Mouse (Mus musculus) intestine, embryonic 16.5 days (tissue): ENCODE results near the gene Atrnl1. TPM values are rescaled to one million over a fixed set of nuclear protein-coding genes. Genes with fewer than 3 reads are reported as not detected.

Experiments used
- ATAC-seq: fragments of 200-750 bp; cut with Nextera tagmentation; 2 replicates; pipeline ENCODE4 v1.8.0; 2017; ENCODE audit warnings: moderate TSS enrichment, moderate library complexity
- H3K27ac ChIP-seq: fragments of 300-500 bp; sonication (generic); 2 replicates; pipeline ENCODE4 v1.5.1; 2014; ENCODE audit warnings: mild to moderate bottlenecking, low read length
- H3K27me3 ChIP-seq: fragments of 300-500 bp; sonication (generic); replicated peaks from 2 replicates; pipeline ENCODE4 v1.6.1; 2014; ENCODE audit warnings: low read length, control low read depth, mixed read lengths; ENCODE audit not compliant: control insufficient read depth, insufficient read depth
- H3K36me3 ChIP-seq: fragments of 300-500 bp; sonication (generic); 2 replicates; pipeline ENCODE4 v1.6.1; 2014; ENCODE audit warnings: low read length, control low read depth; ENCODE audit not compliant: control insufficient read depth, insufficient read depth
- H3K4me1 ChIP-seq: fragments of 300-500 bp; sonication (generic); 2 replicates; pipeline ENCODE4 v1.6.1; 2014; ENCODE audit warnings: low read length, control low read depth, mixed read lengths; ENCODE audit not compliant: control insufficient read depth, insufficient read depth
- H3K4me2 ChIP-seq: fragments of 300-500 bp; sonication (generic); 2 replicates; pipeline ENCODE4 v1.6.1; 2014; ENCODE audit warnings: low read depth, low read length, control low read depth
- H3K4me3 ChIP-seq: fragments of 300-500 bp; sonication (generic); 2 replicates; pipeline ENCODE4 v1.5.1; 2014; ENCODE audit warnings: mild to moderate bottlenecking, low read length
- H3K9ac ChIP-seq: fragments of 300-500 bp; sonication (generic); 2 replicates; pipeline ENCODE4 v1.6.1; 2014; ENCODE audit warnings: low read depth, low read length
- H3K9me3 ChIP-seq: fragments of 300-500 bp; sonication (generic); 2 replicates; pipeline ENCODE4 v1.6.1; 2016; ENCODE audit warnings: low read length, control low read depth; ENCODE audit not compliant: control insufficient read depth
- WGBS: fragments of 180-500 bp; shearing (Covaris S2); extraction: QIAGEN DNeasy Blood & Tissue Kit; methylation state at CpG from one replicate; pipeline ENCODE4 v1.1.7; 2014; 5-methylcytosine and 5-hydroxymethylcytosine counted together
- polyA plus RNA-seq: library from polyadenylated mRNA; unstranded; fragments of >200 nt; fragmentation: Nextera tagmentation; extraction: Ambion mirVana; gene quantifications from 2 replicates; pipeline ENCODE4 v1.2.1, GENCODE M21; 2015

Atrnl1 gene
- polyA plus RNA-seq, 1 experiment from 2014 or later = 2.8 TPM

- Histone ChIP-seq H3K4me2 (no peak overlapping the region), H3K4me1 (no peaks in the 10 kb centered on the region), H3K9me3 (no peaks in the 10 kb centered on the region), H3K36me3 (no peaks in the 10 kb centered on the region), H3K9ac (no peak overlapping the region), H3K27ac (no peak overlapping the region), H3K27me3 (no peaks in the 10 kb centered on the region), H3K4me3 (no peak overlapping the region)
- WGBS = 54% methylated on average over 4 of the region's 4 CpGs
- ATAC-seq = no peak
Measured at GRCm38 (mm10) chr19:57997961-57998360, 387.1 kb downstream of the Atrnl1 start.

GRCm38 (mm10) chr19:58011636-58012035 lies 400.8 kb downstream of the Atrnl1 start:
- Histone ChIP-seq H3K9me3 (no peaks in the 10 kb centered on the region), H3K4me1 (no peaks in the 10 kb centered on the region), H3K4me2 (no peak overlapping the region), H3K4me3 (no peak overlapping the region), H3K27ac (no peak overlapping the region), H3K27me3 (no peaks in the 10 kb centered on the region), H3K9ac (no peak overlapping the region), H3K36me3 (no peaks in the 10 kb centered on the region)
- 68% methylated on average over 1 of the region's 1 CpGs for WGBS
- ATAC-seq = no peak

GRCm38 (mm10) chr19:58015741-58016140 lies 404.9 kb downstream of the Atrnl1 start:
- no peak overlapping the region for H3K4me2 ChIP-seq
- H3K9ac ChIP-seq = no peak overlapping the region
- no peak overlapping the region for H3K27ac ChIP-seq
- no peaks in the 10 kb centered on the region for H3K4me1 ChIP-seq
- 92% methylated on average over 6 of the region's 6 CpGs for WGBS
- H3K27me3 ChIP-seq = no peaks in the 10 kb centered on the region
- no peak overlapping the region for H3K4me3 ChIP-seq
- no peaks in the 10 kb centered on the region for H3K36me3 ChIP-seq
- ATAC-seq = no peak
- H3K9me3 ChIP-seq = no peaks in the 10 kb centered on the region

- 86% methylated on average over 9 of the region's 9 CpGs for WGBS
- Histone ChIP-seq H3K9me3 (no peaks in the 10 kb centered on the region), H3K36me3 (no peaks in the 10 kb centered on the region), H3K27me3 (no peaks in the 10 kb centered on the region), H3K27ac (no peak overlapping the region), H3K4me2 (no peak overlapping the region), H3K9ac (no peak overlapping the region), H3K4me1 (no peaks in the 10 kb centered on the region), H3K4me3 (no peak overlapping the region)
- no peak for ATAC-seq
Measured at GRCm38 (mm10) chr19:58016561-58017453, 406.0 kb downstream of the Atrnl1 start.

- Histone ChIP-seq H3K9me3 (no peaks in the 10 kb centered on the region), H3K4me1 (no peaks in the 10 kb centered on the region), H3K4me3 (no peak overlapping the region), H3K27me3 (no peaks in the 10 kb centered on the region), H3K27ac (no peak overlapping the region), H3K4me2 (no peak overlapping the region), H3K36me3 (no peaks in the 10 kb centered on the region), H3K9ac (no peak overlapping the region)
- 78% methylated on average over 3 of the region's 3 CpGs for WGBS
- ATAC-seq = no peak
Measured at GRCm38 (mm10) chr19:58017468-58017867, 406.6 kb downstream of the Atrnl1 start.

- Histone ChIP-seq H3K9me3 (no peaks in the 10 kb centered on the region), H3K4me2 (no peak overlapping the region), H3K27ac (no peak overlapping the region), H3K4me1 (no peaks in the 10 kb centered on the region), H3K36me3 (no peaks in the 10 kb centered on the region), H3K27me3 (no peaks in the 10 kb centered on the region), H3K9ac (no peak overlapping the region), H3K4me3 (no peak overlapping the region)
- 71% methylated on average over 5 of the region's 5 CpGs for WGBS
- no peak for ATAC-seq
Measured at GRCm38 (mm10) chr19:58018698-58019097, 407.9 kb downstream of the Atrnl1 start.

- ATAC-seq = no peak
- H3K9ac ChIP-seq = no peak overlapping the region
- H3K27ac ChIP-seq = no peak overlapping the region
- H3K9me3 ChIP-seq = no peaks in the 10 kb centered on the region
- 97% methylated on average over 8 of the region's 8 CpGs for WGBS
- no peaks in the 10 kb centered on the region for H3K36me3 ChIP-seq
- no peaks in the 10 kb centered on the region for H3K27me3 ChIP-seq
- no peak overlapping the region for H3K4me2 ChIP-seq
- no peaks in the 10 kb centered on the region for H3K4me1 ChIP-seq
- H3K4me3 ChIP-seq = no peak overlapping the region
Measured at GRCm38 (mm10) chr19:58021514-58022284, 410.9 kb downstream of the Atrnl1 start.

GRCm38 (mm10) chr19:58023216-58023825 lies 412.5 kb downstream of the Atrnl1 start:
- H3K4me3 ChIP-seq = no peak overlapping the region
- ATAC-seq = no peak
- H3K36me3 ChIP-seq = no peaks in the 10 kb centered on the region
- WGBS = 78% methylated on average over 14 of the region's 14 CpGs
- no peaks in the 10 kb centered on the region for H3K27me3 ChIP-seq
- H3K27ac ChIP-seq = no peak overlapping the region
- H3K4me1 ChIP-seq = no peaks in the 10 kb centered on the region
- H3K9ac ChIP-seq = no peak overlapping the region
- H3K4me2 ChIP-seq = no peak overlapping the region
- no peaks in the 10 kb centered on the region for H3K9me3 ChIP-seq

GRCm38 (mm10) chr19:58025053-58025452 lies 414.2 kb downstream of the Atrnl1 start:
- Histone ChIP-seq H3K27ac (no peak overlapping the region), H3K27me3 (no peaks in the 10 kb centered on the region), H3K9me3 (no peaks in the 10 kb centered on the region), H3K4me2 (no peak overlapping the region), H3K9ac (no peak overlapping the region), H3K4me1 (no peaks in the 10 kb centered on the region), H3K4me3 (no peak overlapping the region), H3K36me3 (no peaks in the 10 kb centered on the region)
- ATAC-seq = no peak
- WGBS = 84% methylated on average over 2 of the region's 2 CpGs
